Mouse (Mus musculus) kidney, adult 2 months (tissue): ENCODE data around the gene Sfxn3.

Source experiments
- CTCF ChIP-seq: fragments of 200-500 bp; conservative IDR thresholded peaks from 2 replicates; pipeline ENCODE4 v1.5.1; 2011; ENCODE audit warnings: low read depth, mild to moderate bottlenecking, control low read depth, low read length, moderate library complexity, mixed read lengths; ENCODE audit not compliant: insufficient read depth, insufficient read length
- POLR2A ChIP-seq: fragments of 200-500 bp; IDR thresholded peaks from one replicate; pipeline ENCODE4 v1.6.1; 2011; ENCODE audit warnings: low read depth, low read length, control low read depth

- no peak for TF ChIP-seq CTCF
- TF ChIP-seq POLR2A: no peak
These were observed 7.8 kb downstream of the Sfxn3 start for GRCm38 (mm10) chr19:45054892-45055690.
